Mouse (Mus musculus) liver, embryonic 14.5 days (tissue): ENCODE measurements around the gene Lrig1. TPM values are rescaled to one million over a fixed set of nuclear protein-coding genes. Genes with fewer than 3 reads are reported as not detected.

ENCODE experiments used
- ATAC-seq: fragments of 200-750 bp; cut with Nextera tagmentation; 2 replicates; pipeline ENCODE4 v1.8.0; 2017; ENCODE audit warnings: moderate number of reproducible peaks, mild to moderate bottlenecking, moderate library complexity; ENCODE audit not compliant: insufficient read depth
- DNase-seq, 3 experiments: peaks; one replicate each; pipeline ENCODE4 v3.0.0-alpha.2; 2012 to 2013; ENCODE audit warnings: low read depth in 3 of 3, low spot score in 3 of 3
- H3K27ac ChIP-seq: fragments of 300-500 bp; sonication (generic); 2 replicates; pipeline ENCODE4 v1.5.1; 2014; ENCODE audit warnings: moderate library complexity, mild to moderate bottlenecking, control low read depth, inconsistent platforms
- H3K27me3 ChIP-seq: fragments of 300-500 bp; sonication (generic); 2 replicates; pipeline ENCODE4 v1.6.1; 2014; ENCODE audit warnings: mild to moderate bottlenecking, low read length, moderate library complexity; ENCODE audit not compliant: control insufficient read depth, insufficient read depth
- H3K36me3 ChIP-seq: fragments of 300-500 bp; sonication (generic); replicated peaks from 2 replicates; pipeline ENCODE4 v1.6.1; 2014; ENCODE audit warnings: low read depth; ENCODE audit not compliant: control insufficient read depth, insufficient read depth
- H3K4me1 ChIP-seq, 2 experiments: fragments of 200-500 bp in 1 of 2; fragments of 300-500 bp in 1 of 2; sonication (generic) in 1 of 2; replicated peaks; 2 replicates each; pipeline ENCODE4 v1.6.1; 2012 to 2014; ENCODE audit warnings: antibody characterized with exemption in 1 of 2, inconsistent platforms in 1 of 2, low read length in 1 of 2; ENCODE audit not compliant: control insufficient read depth in 2 of 2, insufficient read depth in 2 of 2
- H3K4me2 ChIP-seq: fragments of 300-500 bp; sonication (generic); 2 replicates; pipeline ENCODE4 v1.6.1; 2014; ENCODE audit warnings: low read depth, mild to moderate bottlenecking, control low read depth, moderate library complexity
- H3K4me3 ChIP-seq, 2 experiments: fragments of 200-500 bp in 1 of 2; fragments of 300-500 bp in 1 of 2; sonication (generic) in 1 of 2; 2 replicates each; pipeline ENCODE4 v1.5.1; 2012 to 2014; ENCODE audit warnings: low read depth in 2 of 2, low read length in 2 of 2, mild to moderate bottlenecking in 2 of 2, control low read depth in 1 of 2, inconsistent platforms in 1 of 2, moderate library complexity in 1 of 2; ENCODE audit not compliant: insufficient read depth in 1 of 2
- H3K9ac ChIP-seq: fragments of 300-500 bp; sonication (generic); replicated peaks from 2 replicates; pipeline ENCODE4 v1.6.1; 2014; ENCODE audit warnings: mild to moderate bottlenecking, control low read depth, moderate library complexity
- H3K9me3 ChIP-seq: fragments of 300-500 bp; sonication (generic); 2 replicates; pipeline ENCODE4 v1.6.1; 2016; ENCODE audit warnings: low read length, mixed read lengths; ENCODE audit not compliant: control insufficient read depth
- CTCF ChIP-seq: IDR thresholded peaks from 2 replicates; pipeline ENCODE4 v1.5.1; 2016; ENCODE audit warnings: antibody characterized with exemption, low read depth, control low read depth
- EP300 ChIP-seq: IDR thresholded peaks from 2 replicates; pipeline ENCODE4 v1.6.1; 2016; ENCODE audit warnings: antibody characterized with exemption, low read depth
- WGBS: fragments of 180-500 bp; shearing (Covaris S2); extraction: QIAGEN DNeasy Blood & Tissue Kit; methylation state at CpG from one replicate; pipeline ENCODE4 v1.1.7; 2014; ENCODE audit not compliant: insufficient replicate concordance; 5-methylcytosine and 5-hydroxymethylcytosine counted together
- polyA plus RNA-seq, 2 experiments: library from polyadenylated mRNA; depleted of rRNA in 1 of 2; stranded (reverse) in 1 of 2; unstranded in 1 of 2; fragments of >200 nt; fragmentation: Nextera tagmentation in 1 of 2; extraction: Ambion mirVana in 1 of 2; gene quantifications; 2 replicates each; pipeline versions ENCODE4 v1.2.1 to v1.2.3; 2012 to 2014

Gene Lrig1
- polyA plus RNA-seq, 2 experiments: 2.7 to 2.8 TPM

DNA sequence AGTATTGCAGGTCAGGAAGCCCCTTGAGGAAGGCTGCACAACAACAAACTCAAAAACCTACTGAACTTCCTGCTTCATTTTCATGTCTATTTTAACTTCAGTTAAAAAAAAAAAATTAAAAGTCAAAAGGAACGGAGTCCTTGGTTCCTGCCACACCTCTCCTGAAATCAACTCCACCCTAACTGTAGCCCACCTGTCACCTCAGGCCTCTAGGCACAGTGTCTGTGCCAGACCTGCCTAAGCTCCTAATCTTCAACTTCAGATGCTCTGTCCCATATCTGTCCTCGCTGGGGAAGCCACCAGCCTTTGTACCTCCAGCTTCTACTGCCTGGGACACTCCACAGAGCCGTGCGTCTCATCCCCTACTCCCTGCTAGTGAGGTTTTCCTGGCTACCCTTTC is 65.7 kb downstream of the Lrig1 start:
- WGBS: 44% methylated on average over 4 of the region's 4 CpGs
- ATAC-seq (no peak), DNase-seq (no peak)
- H3K27ac ChIP-seq: no peak overlapping the region
- no peaks in the 10 kb centered on the region for H3K9me3 ChIP-seq
- no peak overlapping the region for H3K9ac ChIP-seq
- no peaks in the 10 kb centered on the region for H3K36me3 ChIP-seq
- H3K4me2 ChIP-seq: no peak overlapping the region
- H3K4me3 ChIP-seq: no peak overlapping the region
- no peaks in the 10 kb centered on the region for H3K27me3 ChIP-seq
- peaks cover 0 to 2% of the 10 kb centered on the region in 2 experiments; a peak in 1 of 4 replicates for H3K4me1 ChIP-seq
- no peak for TF ChIP-seq EP300
- TF ChIP-seq CTCF: no peak

DNA sequence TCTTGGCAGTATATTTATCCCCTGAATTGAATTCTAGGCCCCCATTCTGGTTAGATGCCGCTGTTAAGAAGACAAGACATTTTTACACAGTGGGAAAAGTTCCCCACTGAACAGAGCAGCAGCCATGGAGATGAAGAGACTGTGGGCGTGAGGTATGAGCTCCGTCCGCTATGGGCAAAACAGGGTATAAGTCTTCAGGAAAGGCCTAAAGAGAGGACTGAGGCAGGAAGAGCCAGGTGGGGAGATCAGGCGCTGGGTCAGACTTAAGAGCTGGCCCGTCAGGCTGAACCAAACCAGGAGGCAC is 68.2 kb downstream of the Lrig1 start:
- Histone ChIP-seq H3K36me3 (no peaks in the 10 kb centered on the region), H3K4me1 (peaks cover 0 to under 1% of the 10 kb centered on the region in 2 experiments; a peak in 1 of 4 replicates), H3K4me2 (no peak overlapping the region), H3K9me3 (no peaks in the 10 kb centered on the region), H3K9ac (no peak overlapping the region), H3K4me3 (no peak overlapping the region), H3K27ac (no peak overlapping the region), H3K27me3 (no peaks in the 10 kb centered on the region)
- WGBS: 72% methylated on average over 6 of the region's 6 CpGs
- DNase-seq (no peak), ATAC-seq (no peak)
- TF ChIP-seq EP300 (no peak), CTCF (no peak)

DNA sequence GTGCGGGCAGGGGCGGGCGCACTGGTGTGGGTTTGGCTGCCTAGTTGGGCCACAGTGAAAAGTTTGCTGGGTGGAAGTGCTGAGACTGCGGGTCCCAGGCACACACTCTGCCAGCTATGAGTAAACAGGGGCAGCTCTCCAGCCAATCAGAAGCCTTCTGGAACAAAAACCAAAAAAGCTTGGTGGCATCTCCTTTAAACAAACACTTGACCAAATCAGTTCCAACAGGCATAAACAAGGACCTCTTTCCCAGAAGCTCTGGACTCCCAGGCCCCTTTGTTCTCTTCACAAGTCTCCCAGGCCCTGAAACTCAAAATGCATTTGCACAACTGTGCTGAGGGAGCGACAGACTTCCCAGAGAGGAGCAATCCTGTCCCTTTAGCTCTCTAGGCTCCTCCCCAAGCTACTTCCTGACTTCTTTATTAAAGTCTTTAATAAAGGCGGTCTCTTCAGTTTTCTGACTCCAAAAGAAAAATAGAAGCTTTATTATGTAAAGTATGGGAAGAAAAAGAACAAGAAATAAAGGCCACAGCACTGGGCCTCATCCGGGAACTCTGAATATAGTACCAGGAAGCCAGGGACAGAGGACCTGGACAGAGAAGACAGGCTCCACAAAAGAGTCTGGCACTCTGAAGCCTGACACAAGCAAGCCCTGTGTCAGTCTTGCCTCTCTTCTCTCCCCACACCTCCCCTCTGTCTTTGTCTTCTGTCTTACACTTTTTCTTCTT is 68.7 kb downstream of the Lrig1 start:
- Histone ChIP-seq H3K4me3 (no peak overlapping the region), H3K4me1 (no peaks in the 10 kb centered on the region), H3K27me3 (no peaks in the 10 kb centered on the region), H3K27ac (no peak overlapping the region), H3K9ac (no peak overlapping the region), H3K36me3 (no peaks in the 10 kb centered on the region), H3K9me3 (no peaks in the 10 kb centered on the region), H3K4me2 (no peak overlapping the region)
- DNase-seq: no peak
- 61% methylated on average over 7 of the region's 7 CpGs for WGBS
- no peak for ATAC-seq
- TF ChIP-seq CTCF (no peak), EP300 (no peak)

DNA sequence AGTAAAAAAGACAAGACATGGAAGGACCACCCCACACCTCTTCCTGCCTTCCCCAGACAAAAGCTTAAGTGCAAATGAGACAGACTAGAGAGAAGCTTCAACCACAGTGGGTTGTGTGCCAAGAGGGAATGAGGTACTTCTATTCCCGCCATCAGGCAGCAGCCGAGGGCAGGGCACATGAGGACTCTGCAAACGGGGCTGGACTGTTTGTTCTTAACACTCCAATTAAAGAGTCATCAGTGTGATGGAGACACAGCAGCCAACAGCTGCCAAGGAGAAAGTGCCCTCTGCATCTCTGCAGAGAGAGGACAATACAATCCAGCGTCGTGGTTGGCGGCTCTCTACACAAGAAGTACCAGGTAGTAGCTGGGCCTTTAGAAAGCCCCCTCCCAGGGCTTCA is 71.2 kb downstream of the Lrig1 start:
- Histone ChIP-seq H3K4me2 (no peak overlapping the region), H3K9ac (no peak overlapping the region), H3K27me3 (no peaks in the 10 kb centered on the region), H3K36me3 (no peaks in the 10 kb centered on the region), H3K27ac (no peak overlapping the region), H3K9me3 (no peaks in the 10 kb centered on the region), H3K4me3 (no peak overlapping the region), H3K4me1 (no peaks in the 10 kb centered on the region)
- no peak for TF ChIP-seq CTCF
- no peak for TF ChIP-seq EP300
- WGBS: 64% methylated on average over 6 of the region's 6 CpGs
- no peak for DNase-seq
- ATAC-seq: no peak

DNA sequence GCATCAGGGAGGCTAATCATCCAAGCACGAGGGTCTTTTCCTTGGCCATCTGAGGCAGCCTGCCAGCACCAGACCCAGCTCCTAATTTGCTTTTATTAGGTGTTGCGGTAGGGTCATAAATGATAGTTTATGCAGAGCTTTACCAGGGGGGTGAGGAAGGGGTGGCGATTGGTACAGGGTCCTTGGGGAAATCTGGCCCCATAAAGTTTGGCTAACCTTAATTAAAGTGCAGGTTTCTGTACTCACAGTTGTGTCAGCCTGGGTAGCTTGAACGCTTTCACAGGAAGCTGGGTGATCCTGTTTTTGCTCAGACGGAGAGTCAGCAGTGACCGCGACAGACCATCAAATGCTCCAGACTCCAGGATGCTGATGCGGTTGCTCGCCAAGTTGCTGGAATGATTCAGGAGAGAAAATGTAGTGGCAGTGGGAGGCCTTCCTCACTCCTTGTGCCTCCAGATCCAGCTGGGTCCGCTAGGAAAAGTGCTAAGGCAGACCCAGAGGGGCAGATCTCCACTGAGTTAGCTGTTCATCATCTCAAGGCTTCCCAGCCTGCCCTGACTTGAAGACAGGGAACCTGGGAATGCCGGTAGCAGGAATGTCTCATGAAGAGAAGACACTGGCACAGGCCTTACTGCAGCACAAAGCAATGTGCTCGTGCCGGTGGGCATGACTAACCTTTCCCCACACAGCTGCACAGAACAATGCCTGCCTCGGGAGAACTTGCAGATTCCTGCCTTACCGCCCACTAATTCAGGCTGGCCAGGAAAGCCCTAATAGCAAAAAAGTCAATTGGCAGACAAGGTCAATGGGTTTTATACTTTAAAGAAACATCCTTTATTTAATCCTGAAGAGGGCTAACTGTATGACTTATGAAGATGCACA is 72.0 kb downstream of the Lrig1 start:
- WGBS: 43% methylated on average over 15 of the region's 15 CpGs
- no peak for TF ChIP-seq EP300
- no peak for TF ChIP-seq CTCF
- Histone ChIP-seq H3K27ac (no peak overlapping the region), H3K4me1 (no peaks in the 10 kb centered on the region), H3K27me3 (no peaks in the 10 kb centered on the region), H3K9ac (no peak overlapping the region), H3K36me3 (no peaks in the 10 kb centered on the region), H3K4me2 (no peak overlapping the region), H3K9me3 (no peaks in the 10 kb centered on the region), H3K4me3 (no peak overlapping the region)
- ATAC-seq (no peak), DNase-seq (no peak)
